Mouse (Mus musculus) kidney, adult 8-10 months (tissue): ENCODE measurements around the gene Wdr19.
"Not testable (repeated sequence)": the region's sequence is repeated elsewhere in the genome, so short reads cannot be mapped to it uniquely, and the experiment has no call there.

ENCODE experiments used
- DNase-seq, 2 experiments: peaks; one replicate each; pipeline ENCODE4 v3.0.0; 2022

The Wdr19 gene

GRCm38 (mm10) chr5:65204726-65205125 lies 5.2 kb downstream of the Wdr19 start:
- no peak for DNase-seq

DNA sequence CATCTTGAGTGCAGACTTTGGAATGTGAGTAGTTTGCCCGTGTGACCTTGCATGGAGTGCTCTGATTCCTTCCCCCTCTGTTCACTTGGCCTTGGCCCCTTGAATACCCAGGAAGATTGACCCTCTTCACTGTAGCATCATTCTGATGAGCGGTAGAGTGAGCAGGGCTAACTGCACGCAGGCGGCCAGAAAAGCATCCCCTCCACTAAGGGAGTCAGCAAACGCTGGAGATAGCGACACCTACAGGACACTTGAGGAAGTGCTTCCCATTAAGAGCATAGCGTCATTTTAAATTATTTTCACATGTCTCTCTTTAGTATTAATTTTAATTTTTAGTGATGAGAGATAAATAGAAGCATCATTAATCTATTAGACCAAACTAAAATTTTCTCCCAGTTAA lies 13.8 kb downstream of the Wdr19 start:
- peak; percentile 17 to 41 for DNase-seq

- no peak for DNase-seq
Measured at GRCm38 (mm10) chr5:65217305-65218269, 18.1 kb downstream of the Wdr19 start.

DNA sequence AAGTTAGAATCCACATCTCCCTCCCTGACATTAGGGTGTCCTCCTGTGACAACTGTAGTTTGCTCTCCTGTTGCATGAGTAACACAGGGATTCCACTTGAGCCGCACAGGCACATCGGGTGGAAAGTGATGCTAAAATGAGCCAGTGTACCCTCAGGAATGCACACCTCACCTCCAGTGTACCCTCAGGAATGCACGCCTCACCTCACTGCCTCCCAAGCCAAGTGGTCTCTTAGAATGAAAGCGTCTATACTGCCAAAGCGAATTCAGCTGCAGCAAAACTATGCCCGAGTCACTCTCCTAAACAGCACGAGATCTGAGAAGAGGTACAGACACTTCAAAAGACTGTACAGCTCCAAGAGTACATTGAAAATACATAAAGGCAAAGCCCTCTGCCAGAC lies 21.5 kb downstream of the Wdr19 start:
- no peak for DNase-seq

DNA sequence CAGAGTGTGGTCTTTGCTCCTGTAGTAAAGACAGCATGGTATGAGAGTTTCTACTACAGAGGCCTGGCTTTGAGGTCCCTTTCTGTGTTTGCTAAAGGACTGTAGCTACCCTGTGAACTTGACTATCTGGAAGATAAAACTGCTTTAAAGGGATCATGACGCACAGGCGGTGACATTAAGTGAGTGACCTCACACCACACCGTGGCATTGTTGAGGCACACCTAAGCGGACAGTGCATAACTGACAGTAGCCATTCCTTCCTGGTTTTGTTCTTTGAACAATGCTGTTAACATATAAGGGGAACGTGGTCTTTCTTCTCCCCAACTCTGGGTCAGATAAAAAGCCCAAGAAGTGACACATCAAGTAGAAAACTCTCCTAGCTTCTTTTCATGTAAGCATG lies 24.6 kb downstream of the Wdr19 start:
- DNase-seq: no peak

DNA sequence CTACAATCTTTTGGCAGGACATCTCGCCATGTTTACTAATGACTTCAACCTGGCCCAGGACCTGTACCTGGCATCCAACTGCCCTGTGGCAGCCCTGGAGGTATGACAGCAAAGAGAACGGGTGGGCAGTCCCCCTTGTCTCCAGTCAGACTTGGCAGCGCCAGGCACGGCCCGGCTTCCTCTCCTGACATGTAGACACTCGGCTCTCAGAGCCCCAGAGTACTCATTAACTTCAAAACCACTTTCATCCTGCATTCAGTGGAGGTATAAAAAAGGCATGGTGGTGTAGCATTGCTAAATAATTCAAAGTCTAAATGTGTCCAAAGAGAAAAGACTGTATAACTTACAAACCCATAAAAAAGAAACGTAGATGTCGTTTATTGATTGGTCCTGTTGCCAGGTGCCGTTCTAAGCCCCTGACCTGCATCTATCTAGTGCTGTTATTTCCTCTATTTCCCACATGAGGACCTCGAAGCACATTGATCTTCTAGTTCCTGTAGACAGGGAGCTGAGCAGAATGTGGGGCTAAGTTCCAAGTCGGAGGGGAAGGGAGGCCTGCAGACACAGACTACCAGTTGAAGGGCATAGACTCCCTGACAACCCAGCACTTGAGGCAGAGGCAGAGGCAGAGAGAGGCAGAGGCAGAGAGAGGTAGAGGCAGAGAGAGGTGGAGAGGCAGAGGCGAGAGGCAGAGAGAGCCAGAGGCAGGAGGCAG lies 31.9 kb downstream of the Wdr19 start:
- DNase-seq: peak in 1 of 2 experiments; percentile 11

GRCm38 (mm10) chr5:65242740-65243139 lies 43.2 kb downstream of the Wdr19 start:
- DNase-seq: no peak

DNA sequence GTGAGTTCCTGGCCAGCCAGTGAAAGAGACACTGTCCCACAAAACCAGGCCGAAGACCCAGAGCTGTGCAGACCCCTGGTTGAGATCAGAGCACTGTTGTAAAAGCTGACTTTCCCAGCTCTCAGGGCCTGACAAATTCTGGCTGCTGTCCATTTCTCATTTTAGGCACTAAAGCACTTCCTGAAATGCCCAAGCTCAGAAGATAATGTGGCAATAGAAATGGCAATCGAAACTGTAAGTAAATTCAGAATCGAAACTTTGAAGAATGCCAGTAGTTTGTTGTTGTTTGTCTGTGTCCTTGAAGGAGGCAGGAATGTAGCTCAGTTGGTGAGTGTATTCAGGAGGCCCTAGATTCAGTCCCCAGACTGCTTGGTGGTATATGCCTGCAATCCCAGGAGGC lies 47.8 kb downstream of the Wdr19 start:
- no peak for DNase-seq

DNA sequence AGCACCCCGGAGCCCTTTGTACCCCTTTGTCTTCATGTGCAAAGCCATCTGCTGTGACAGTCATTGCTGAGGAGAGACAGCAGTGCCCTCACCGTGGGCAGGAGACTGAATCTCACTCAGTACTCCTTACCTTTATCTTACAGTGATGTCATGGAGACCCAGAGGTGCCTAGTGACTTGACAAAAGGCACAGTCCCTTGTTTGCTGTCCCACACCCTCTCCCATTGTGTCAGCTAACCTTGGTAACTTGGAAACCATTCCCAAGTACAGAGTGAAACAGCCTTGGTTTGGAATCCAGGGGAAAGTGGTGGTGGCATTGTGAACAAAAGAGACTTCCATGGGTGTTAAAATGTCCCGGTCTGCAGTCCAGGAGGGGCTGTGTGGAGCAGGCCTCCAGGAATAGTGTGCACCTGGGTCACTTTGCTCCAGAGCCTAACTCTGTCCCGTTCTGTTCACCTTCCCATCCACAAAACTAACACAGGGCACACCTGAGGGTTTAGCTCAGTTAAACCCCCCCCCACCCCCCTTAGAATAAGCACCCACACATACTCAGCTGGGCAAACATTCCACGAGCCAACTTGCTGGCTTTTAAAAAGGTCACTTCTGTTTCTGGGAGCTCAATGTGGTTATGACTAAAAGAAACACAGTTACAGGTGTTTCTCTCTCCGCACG lies 50.8 kb downstream of the Wdr19 start:
- no peak for DNase-seq

DNA sequence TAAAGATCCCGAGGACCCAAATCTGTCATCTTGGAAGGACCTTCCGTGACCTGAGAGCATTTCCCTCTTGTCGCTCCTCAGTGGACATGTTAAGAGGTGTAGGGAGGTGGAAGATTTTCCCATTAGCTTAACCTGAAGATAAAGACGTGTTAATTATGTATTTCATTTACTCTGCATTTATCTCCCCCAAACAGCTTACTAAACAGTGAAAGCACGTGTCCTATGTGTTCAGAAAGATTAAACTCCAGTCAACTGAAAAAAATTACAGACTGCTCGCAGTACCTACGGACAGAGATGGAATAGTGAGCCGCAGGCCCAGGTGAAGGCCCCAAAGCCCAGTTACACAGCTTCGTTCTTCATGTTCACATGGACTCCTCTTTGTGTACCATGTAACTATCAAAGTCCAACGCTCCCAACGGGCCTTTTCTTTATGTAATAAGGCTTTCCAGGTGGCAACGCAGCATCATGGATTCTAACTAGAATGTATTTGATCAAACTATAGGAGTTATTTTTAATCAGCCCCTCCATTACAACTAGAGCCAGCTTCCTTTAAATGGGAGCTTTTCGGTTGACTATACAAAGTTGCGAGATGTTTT lies 58.5 kb downstream of the Wdr19 start:
- no peak for DNase-seq

DNA sequence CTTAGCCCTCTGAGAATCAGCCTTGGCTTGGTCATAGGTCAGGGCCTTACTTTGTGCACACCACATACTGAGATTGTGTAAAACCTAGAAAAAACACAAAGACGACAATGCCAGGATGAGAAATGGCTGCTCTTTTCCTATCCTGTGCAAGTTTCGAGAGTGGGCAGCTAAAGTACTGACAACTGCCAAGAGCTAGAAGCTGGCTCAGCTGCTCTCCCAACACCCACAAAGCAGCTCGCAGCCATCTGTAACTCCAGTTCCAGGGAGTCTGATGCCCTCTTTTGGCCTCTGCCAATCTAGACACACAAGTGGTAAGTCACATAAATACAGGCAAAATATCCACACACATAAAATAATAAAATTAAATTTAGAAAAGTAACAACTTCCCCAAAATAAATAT lies 74.5 kb downstream of the Wdr19 start:
- DNase-seq: no peak

DNA sequence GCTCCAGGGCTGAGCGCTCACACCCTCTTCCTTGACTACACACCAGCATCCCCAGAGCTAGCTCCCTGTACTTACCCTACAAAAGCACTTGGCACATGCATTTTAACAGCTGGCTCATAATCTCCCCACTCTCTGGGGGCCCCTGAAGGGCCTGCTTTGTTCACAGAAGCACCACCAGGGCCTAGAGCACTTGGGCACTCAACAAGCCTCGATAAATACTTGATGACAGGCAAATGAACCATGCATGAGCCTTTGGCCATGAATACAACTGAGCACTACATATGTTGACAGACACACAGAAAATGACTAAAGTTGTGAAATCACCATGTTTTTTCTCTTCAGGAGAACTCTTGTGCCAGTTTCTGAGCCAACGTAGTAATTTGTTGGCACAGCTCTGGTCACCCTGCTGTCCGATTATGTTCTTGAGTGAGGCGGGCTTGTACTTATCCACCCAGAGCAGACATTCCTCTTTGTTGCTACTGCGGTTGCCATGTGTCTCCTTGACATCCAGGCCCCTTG lies 79.7 kb downstream of the Wdr19 start:
- no peak for DNase-seq

GRCm38 (mm10) chr5:65281216-65281615 lies 81.7 kb downstream of the Wdr19 start:
- DNase-seq: no peak

- peak in 1 of 2 experiments; percentile 29 for DNase-seq
Measured at GRCm38 (mm10) chr5:65284171-65284570, 84.7 kb downstream of the Wdr19 start.

- no peak for DNase-seq
Measured at GRCm38 (mm10) chr5:65287751-65288701, 88.5 kb downstream of the Wdr19 start.

GRCm38 (mm10) chr5:65289009-65289408 lies 89.5 kb downstream of the Wdr19 start:
- not testable (repeated sequence) for DNase-seq

DNA sequence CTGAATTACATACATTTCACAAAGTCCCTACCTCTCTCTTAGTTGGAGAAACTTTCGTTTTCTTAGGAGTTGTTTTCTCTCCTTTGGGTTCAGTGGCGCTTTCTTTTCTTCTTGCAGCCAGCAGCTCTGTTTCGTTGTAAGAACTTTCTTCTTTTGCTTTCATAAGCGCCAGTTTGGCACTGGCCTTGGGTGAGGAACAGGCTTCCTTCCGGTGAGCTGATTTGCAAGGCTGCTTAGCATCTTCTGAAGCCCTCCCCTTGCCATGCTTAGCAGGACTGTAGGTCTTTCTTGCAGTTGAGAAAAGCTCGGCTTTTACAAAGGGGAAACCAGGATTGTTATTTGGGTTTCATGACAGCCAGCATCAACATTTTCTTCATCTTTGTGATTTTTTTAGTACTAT lies 94.1 kb downstream of the Wdr19 start:
- no peak for DNase-seq

DNA sequence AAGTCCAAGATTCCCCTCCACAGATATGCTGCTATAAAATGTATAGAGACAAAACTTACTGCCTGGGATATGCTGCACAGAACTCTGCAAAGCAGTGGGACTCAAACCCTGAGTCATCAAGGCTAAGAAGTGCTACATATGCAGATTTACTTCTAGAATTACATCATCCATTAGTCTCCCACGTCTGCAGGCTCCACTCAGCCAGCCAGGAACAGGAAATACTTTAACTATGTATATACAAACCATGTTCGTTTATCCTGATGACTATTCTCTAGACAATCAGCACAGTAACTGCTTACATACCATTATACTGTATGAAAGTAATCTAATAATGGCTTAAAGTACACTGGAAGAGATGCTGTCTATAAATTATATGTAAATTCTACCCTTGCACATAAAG lies 94.8 kb downstream of the Wdr19 start:
- DNase-seq: no peak

- DNase-seq: no peak
Measured at GRCm38 (mm10) chr5:65298167-65298950, 98.9 kb downstream of the Wdr19 start.

- DNase-seq: not testable (repeated sequence)
Measured at GRCm38 (mm10) chr5:65299623-65300022, 100.1 kb downstream of the Wdr19 start.

DNA sequence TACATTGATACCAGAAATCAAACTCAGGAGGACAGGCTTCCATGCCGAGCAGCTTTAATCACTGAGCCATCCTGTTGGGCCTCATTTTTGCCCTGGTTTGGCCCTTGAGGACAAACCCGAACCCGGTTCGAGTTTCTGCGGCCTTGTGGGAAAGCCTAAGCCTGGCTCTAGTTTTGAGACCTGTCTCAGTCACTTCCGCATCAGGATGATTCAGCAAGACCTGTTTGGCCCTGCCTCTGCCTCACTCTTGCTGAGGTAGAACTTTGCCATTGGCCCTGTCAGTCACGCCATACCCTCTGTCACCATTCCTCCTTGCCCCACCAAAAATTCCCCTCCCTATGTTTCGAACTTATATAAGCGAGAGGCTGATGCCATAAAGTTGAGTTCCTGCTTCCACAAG lies 100.6 kb downstream of the Wdr19 start:
- no peak for DNase-seq
